ENCODE assay signal across 7 mouse cellular contexts in the genomic region with DNA sequence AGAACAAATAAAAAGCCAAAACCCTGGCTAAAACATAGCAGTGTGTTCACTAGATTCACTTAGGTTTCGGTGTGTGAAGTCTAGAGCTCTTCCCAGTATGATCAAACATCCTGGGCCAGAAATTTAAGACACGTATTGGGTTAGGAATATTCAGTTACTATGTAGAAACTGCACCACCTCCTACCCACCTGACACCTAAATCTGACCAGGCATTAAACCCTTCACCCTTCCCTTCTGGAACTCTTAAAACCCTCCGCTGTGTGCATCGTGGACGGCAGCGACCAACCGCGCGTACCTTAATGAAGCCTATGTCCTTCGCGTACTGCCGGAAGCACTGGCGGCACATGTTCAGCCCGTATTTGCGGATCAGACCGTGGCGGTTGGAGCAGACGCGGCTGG. TPM values are rescaled to one million over a fixed set of nuclear protein-coding genes. Genes with fewer than 3 reads are reported as not detected.
DNase-seq lines count a peak whose midpoint lies in the region; ATAC-seq and TF ChIP-seq lines count a peak whose summit lies in the region.

No protein-coding gene starts in this region.

- TF ChIP-seq CTCF in lung, postnatal 0 days (IDR thresholded peaks at IDR 0.05) = no peak
- TF ChIP-seq CTCF in small intestine, adult 2 months (IDR thresholded peaks at IDR 0.05; ENCODE audit: extremely low read depth, insufficient read length, insufficient replicate concordance, low read depth, low read length) = no peak

- H3K4me3 ChIP-seq in lung, postnatal 0 days (ENCODE audit: low read depth, low read length) = peak overlapping the region; percentile 53
- H3K4me3 ChIP-seq in embryonic facial prominence, embryonic 12.5 days = peak overlapping the region; percentile 75
- peak overlapping the region; percentile 71 for H3K4me3 ChIP-seq in limb, embryonic 12.5 days (replicated peaks)
- peak overlapping the region; percentile 86 for H3K4me3 ChIP-seq in small intestine, adult 2 months (ENCODE audit: low read depth, low read length)

- no peak for TF ChIP-seq POLR2A in small intestine, adult 2 months (IDR thresholded peaks at IDR 0.05; ENCODE audit: low read depth, low read length)

- H3K27ac ChIP-seq in lung, postnatal 0 days (ENCODE audit: low read length) = peak overlapping the region; percentile 92
- H3K27ac ChIP-seq in embryonic facial prominence, embryonic 12.5 days = peak overlapping the region; percentile 93
- H3K27ac ChIP-seq in limb, embryonic 12.5 days = peak overlapping the region; percentile 94
- peak overlapping the region; percentile 83 for H3K27ac ChIP-seq in small intestine, adult 2 months (ENCODE audit: insufficient read depth, low read depth, low read length)

- peaks cover 4% of the 10 kb centered on the region; the same call in 1 of the 2 replicates for H3K4me1 ChIP-seq in lung, postnatal 0 days (ENCODE audit: insufficient read depth, low read depth, low read length)
- peaks cover 4% of the 10 kb centered on the region for H3K4me1 ChIP-seq in embryonic facial prominence, embryonic 12.5 days
- H3K4me1 ChIP-seq in limb, embryonic 12.5 days (replicated peaks) = peaks cover 6% of the 10 kb centered on the region; the same call in 1 of the 2 replicates
- H3K4me1 ChIP-seq in small intestine, adult 2 months (ENCODE audit: control insufficient read depth, insufficient read depth, insufficient read length, low read length) = no peaks in the 10 kb centered on the region; the same call in 1 of the 2 replicates

- H3K4me2 ChIP-seq in lung, postnatal 0 days (replicated peaks; ENCODE audit: low read depth, low read length) = peak overlapping the region; percentile 66
- H3K4me2 ChIP-seq in embryonic facial prominence, embryonic 12.5 days (replicated peaks) = peak overlapping the region; percentile 71
- H3K4me2 ChIP-seq in limb, embryonic 12.5 days = peak overlapping the region; percentile 70

- H3K36me3 ChIP-seq in lung, postnatal 0 days (ENCODE audit: insufficient read depth, low read length) = 0 out of 2 replicates have a peak, but pooled peaks cover 4% of the 10 kb centered on the region
- peaks cover 20% of the 10 kb centered on the region for H3K36me3 ChIP-seq in embryonic facial prominence, embryonic 12.5 days
- peaks cover 19% of the 10 kb centered on the region for H3K36me3 ChIP-seq in limb, embryonic 12.5 days
- H3K36me3 ChIP-seq in small intestine, adult 2 months (ENCODE audit: control insufficient read depth, insufficient read depth, low read length) = peaks cover 12% of the 10 kb centered on the region

- DNase-seq in lung, postnatal 0 days (ENCODE audit: low spot score) = peak; percentile 37
- DNase-seq in lung, postnatal 4 days = no peak
- no peak for DNase-seq in gastrocnemius, postnatal 14 days
- no peak for DNase-seq in cerebellum, adult 9-10 months

- H3K9ac ChIP-seq in lung, postnatal 0 days (replicated peaks; ENCODE audit: low read depth) = peak overlapping the region; percentile 63
- peak overlapping the region; percentile 91 for H3K9ac ChIP-seq in embryonic facial prominence, embryonic 12.5 days
- peak overlapping the region; percentile 90 for H3K9ac ChIP-seq in limb, embryonic 12.5 days (replicated peaks)

- no peaks in the 10 kb centered on the region for H3K27me3 ChIP-seq in lung, postnatal 0 days (replicated peaks; ENCODE audit: insufficient read depth, low read length)
- H3K27me3 ChIP-seq in embryonic facial prominence, embryonic 12.5 days = no peaks in the 10 kb centered on the region
- no peaks in the 10 kb centered on the region for H3K27me3 ChIP-seq in limb, embryonic 12.5 days
- no peaks in the 10 kb centered on the region for H3K27me3 ChIP-seq in small intestine, adult 2 months (ENCODE audit: control insufficient read depth, insufficient read depth, low read length)

- under 1% methylated on average over 19 of the region's 19 CpGs for WGBS in lung, postnatal 0 days
- 1% methylated on average over 19 of the region's 19 CpGs for WGBS in embryonic facial prominence, embryonic 12.5 days
- 2% methylated on average over 19 of the region's 19 CpGs for WGBS in limb, embryonic 12.5 days
- WGBS in small intestine, adult 2 months = under 1% methylated on average over 19 of the region's 19 CpGs

- intact Hi-C loops in gastrocnemius, postnatal 14 days (cut with DNase I; ENCODE audit: low total_unique reads) = no loop called here

- no peaks in the 10 kb centered on the region for H3K9me3 ChIP-seq in lung, postnatal 0 days (ENCODE audit: low read length)
- no peaks in the 10 kb centered on the region for H3K9me3 ChIP-seq in embryonic facial prominence, embryonic 12.5 days
- no peaks in the 10 kb centered on the region for H3K9me3 ChIP-seq in limb, embryonic 12.5 days

- TF ChIP-seq EP300 in lung, postnatal 0 days (IDR thresholded peaks at IDR 0.05) = no peak

- ATAC-seq in lung, postnatal 0 days = no peak
- no peak for ATAC-seq in embryonic facial prominence, embryonic 12.5 days (ENCODE audit: insufficient number of reproducible peaks, insufficient read depth, low FRiP score, low TSS enrichment)
- ATAC-seq in limb, embryonic 12.5 days (ENCODE audit: insufficient number of reproducible peaks, insufficient read depth, low FRiP score, low TSS enrichment, low read depth) = no peak

RNA-seq across cellular contexts. Expression of gene Rps29, which starts 0.6 kb away (rescaled TPM):
- 1,546 and 1,642 TPM in 2 replicates for polyA plus RNA-seq in lung, postnatal 0 days (2015; fragmentation: Nextera tagmentation; extraction: Ambion mirVana)
- polyA plus RNA-seq in embryonic facial prominence, embryonic 12.5 days (2016; fragmentation: Nextera tagmentation; extraction: Ambion mirVana) = 1,602 and 1,617 TPM in 2 replicates
- 1,704 and 1,735 TPM in 2 replicates for polyA plus RNA-seq in limb, embryonic 12.5 days (2016; fragmentation: Nextera tagmentation; extraction: Ambion mirVana)
- 1,257 and 1,611 TPM in 2 replicates for polyA plus RNA-seq in small intestine, adult 2 months (2012; rRNA removed)
- 1,000 to 10,000 TPM; 1,152 to 1,205 TPM for total RNA-seq in gastrocnemius, postnatal 14 days (2021)

RNA-seq across cellular contexts. Expression of gene Lrr1, which starts 10.2 kb away (rescaled TPM):
- polyA plus RNA-seq in lung, postnatal 0 days (2015; fragmentation: Nextera tagmentation; extraction: Ambion mirVana) = 1.9 and 2.3 TPM in 2 replicates
- 23.6 and 23.9 TPM in 2 replicates for polyA plus RNA-seq in embryonic facial prominence, embryonic 12.5 days (2016; fragmentation: Nextera tagmentation; extraction: Ambion mirVana)
- polyA plus RNA-seq in limb, embryonic 12.5 days (2016; fragmentation: Nextera tagmentation; extraction: Ambion mirVana) = 32.0 and 33.2 TPM in 2 replicates
- polyA plus RNA-seq in small intestine, adult 2 months (2012; rRNA removed) = 0.60 and 0.90 TPM in 2 replicates
- total RNA-seq in gastrocnemius, postnatal 14 days (2021) = under 1 TPM; 0.27 to 0.31 TPM

RNA-seq across cellular contexts. Expression of gene Rpl36al, which starts 25.5 kb away (rescaled TPM):
- polyA plus RNA-seq in lung, postnatal 0 days (2015; fragmentation: Nextera tagmentation; extraction: Ambion mirVana) = 481 and 510 TPM in 2 replicates
- 491 and 498 TPM in 2 replicates for polyA plus RNA-seq in embryonic facial prominence, embryonic 12.5 days (2016; fragmentation: Nextera tagmentation; extraction: Ambion mirVana)
- 555 and 558 TPM in 2 replicates for polyA plus RNA-seq in limb, embryonic 12.5 days (2016; fragmentation: Nextera tagmentation; extraction: Ambion mirVana)
- polyA plus RNA-seq in small intestine, adult 2 months (2012; rRNA removed) = 59.3 and 66.4 TPM in 2 replicates
- 100 to 1,000 TPM; 324 to 375 TPM for total RNA-seq in gastrocnemius, postnatal 14 days (2021)

RNA-seq across cellular contexts. Expression of gene Mgat2, which starts 25.6 kb away (rescaled TPM):
- polyA plus RNA-seq in lung, postnatal 0 days (2015; fragmentation: Nextera tagmentation; extraction: Ambion mirVana) = 45.7 and 50.0 TPM in 2 replicates
- 56.9 TPM in 2 replicates for polyA plus RNA-seq in embryonic facial prominence, embryonic 12.5 days (2016; fragmentation: Nextera tagmentation; extraction: Ambion mirVana)
- polyA plus RNA-seq in limb, embryonic 12.5 days (2016; fragmentation: Nextera tagmentation; extraction: Ambion mirVana) = 48.4 and 53.0 TPM in 2 replicates
- 19.1 and 20.6 TPM in 2 replicates for polyA plus RNA-seq in small intestine, adult 2 months (2012; rRNA removed)
- total RNA-seq in gastrocnemius, postnatal 14 days (2021) = 10 to 100 TPM; 11.7 to 16.1 TPM

RNA-seq across cellular contexts. Expression of gene Gm49383, which starts 38.5 kb away (rescaled TPM):
- polyA plus RNA-seq in lung, postnatal 0 days (2015; fragmentation: Nextera tagmentation; extraction: Ambion mirVana) = 7.9 and 8.2 TPM in 2 replicates
- polyA plus RNA-seq in embryonic facial prominence, embryonic 12.5 days (2016; fragmentation: Nextera tagmentation; extraction: Ambion mirVana) = 31.3 and 37.5 TPM in 2 replicates
- 37.9 and 40.8 TPM in 2 replicates for polyA plus RNA-seq in limb, embryonic 12.5 days (2016; fragmentation: Nextera tagmentation; extraction: Ambion mirVana)
- 0.51 and 1.6 TPM in 2 replicates for polyA plus RNA-seq in small intestine, adult 2 months (2012; rRNA removed)
- 1 to 10 TPM; 1.5 to 2.8 TPM for total RNA-seq in gastrocnemius, postnatal 14 days (2021)
